Mouse (Mus musculus) embryonic facial prominence, embryonic 14.5 days (tissue): ENCODE measurements around the gene Klrb1c. TPM values are rescaled to one million over a fixed set of nuclear protein-coding genes. Genes with fewer than 3 reads are reported as not detected.

ENCODE experiments used
- polyA plus RNA-seq: library from polyadenylated mRNA; unstranded; fragments of >200 nt; fragmentation: Nextera tagmentation; extraction: Ambion mirVana; gene quantifications from 2 replicates; pipeline ENCODE4 v1.2.1, GENCODE M21; 2014

The Klrb1c gene
- polyA plus RNA-seq, 1 experiment from 2014 or later, result not detected

Other genes with a start within 250 kb of the Klrb1c start
- 3.7 and 4.8 TPM in 2 replicates for gene A2ml1, start 207.6 kb downstream of the Klrb1c start, polyA plus RNA-seq
- not detected in 2 replicates for gene Klrb1a, start 165.7 kb downstream of the Klrb1c start, polyA plus RNA-seq
- not detected in 2 replicates for gene Clec2h, start 126.8 kb downstream of the Klrb1c start, polyA plus RNA-seq
- not detected in 2 replicates for gene Klrb1, start 66.2 kb downstream of the Klrb1c start, polyA plus RNA-seq
- gene Gm44511, start 37.1 kb upstream of the Klrb1c start, polyA plus RNA-seq, result 0.42 TPM in 1 of 2 replicates, not detected in the other
- 0.39 TPM in 1 of 2 replicates, not detected in the other for gene Klrb1b, start 37.1 kb upstream of the Klrb1c start, polyA plus RNA-seq
- gene Clec2i, start 98.4 kb upstream of the Klrb1c start, polyA plus RNA-seq, result not detected in 2 replicates
- gene BC035044, start 101.9 kb upstream of the Klrb1c start, polyA plus RNA-seq, result 0.56 and 1.1 TPM in 2 replicates
- 1.1 and 1.4 TPM in 2 replicates for gene Clec2g, start 145.2 kb upstream of the Klrb1c start, polyA plus RNA-seq